Mouse (Mus musculus) MEL (cell line): ENCODE measurements around the gene Sipa1l2. TPM values are rescaled to one million over a fixed set of nuclear protein-coding genes. Genes with fewer than 3 reads are reported as not detected.

Experiments used
- DNase-seq: peaks from one replicate; pipeline ENCODE4 v3.0.0; 2011; ENCODE audit warnings: low read depth, low spot score
- H3K27ac ChIP-seq: 2 replicates; pipeline ENCODE4 v1.5.1; 2012; ENCODE audit warnings: low read depth, mild to moderate bottlenecking, control low read depth, low read length, moderate library complexity; ENCODE audit not compliant: control insufficient read depth
- H3K27me3 ChIP-seq, 2 experiments: fragments of 150-350 bp in 1 of 2; sonication (generic) in 1 of 2; 2 replicates each; pipeline ENCODE4 v1.6.1; 2012; ENCODE audit warnings: low read length in 2 of 2, mild to moderate bottlenecking in 2 of 2, improper control_type of control experiment in 1 of 2, moderate library complexity in 1 of 2; ENCODE audit not compliant: insufficient read depth in 2 of 2, control insufficient read depth in 1 of 2
- H3K36me3 ChIP-seq, 2 experiments: 2 replicates each; pipeline ENCODE4 v1.6.1; 2012 to 2014; ENCODE audit warnings: low read length in 2 of 2, improper control_type of control experiment in 1 of 2, inconsistent platforms in 1 of 2, mild to moderate bottlenecking in 1 of 2; ENCODE audit not compliant: insufficient read depth in 2 of 2, control insufficient read depth in 1 of 2
- H3K4me1 ChIP-seq, 2 experiments: fragments of 150-350 bp in 1 of 2; sonication (generic) in 1 of 2; 2 replicates each; pipeline ENCODE4 v1.6.1; 2012; ENCODE audit warnings: low read length in 2 of 2, improper control_type of control experiment in 1 of 2, mild to moderate bottlenecking in 1 of 2; ENCODE audit not compliant: insufficient read depth in 2 of 2, control insufficient read depth in 1 of 2
- H3K4me3 ChIP-seq, 2 experiments: fragments of 150-350 bp in 1 of 2; sonication (generic) in 1 of 2; 2 replicates each; pipeline ENCODE4 v1.5.1; 2012; ENCODE audit warnings: low read depth in 2 of 2, low read length in 2 of 2, mild to moderate bottlenecking in 2 of 2, moderate library complexity in 2 of 2, control low read depth in 1 of 2, improper control_type of control experiment in 1 of 2; ENCODE audit not compliant: control insufficient read depth in 1 of 2, insufficient read depth in 1 of 2
- H3K79me2 ChIP-seq: 2 replicates; pipeline ENCODE4 v1.6.1; 2012; ENCODE audit warnings: mild to moderate bottlenecking, low read length, moderate library complexity; ENCODE audit not compliant: control insufficient read depth, poor library complexity, insufficient read depth
- H3K9ac ChIP-seq: 2 replicates; pipeline ENCODE4 v1.6.1; 2012; ENCODE audit warnings: low read depth, mild to moderate bottlenecking, control low read depth, low read length, moderate library complexity; ENCODE audit not compliant: control insufficient read depth, poor library complexity, severe bottlenecking
- H3K9me3 ChIP-seq: fragments of 150-350 bp; sonication (generic); replicated peaks from 2 replicates; pipeline ENCODE4 v1.6.1; 2012; ENCODE audit warnings: mild to moderate bottlenecking, low read length, improper control_type of control experiment, moderate library complexity; ENCODE audit not compliant: insufficient read depth
- CHD1 ChIP-seq: IDR thresholded peaks from 2 replicates; pipeline ENCODE4 v1.6.1; 2012; ENCODE audit warnings: low read depth, mild to moderate bottlenecking, inconsistent platforms, low read length, improper control_type of control experiment
- ELF1 ChIP-seq: IDR thresholded peaks from 2 replicates; pipeline ENCODE4 v1.6.1; 2014; ENCODE audit warnings: low read depth, mild to moderate bottlenecking, inconsistent platforms, low read length, improper control_type of control experiment, moderate library complexity
- JUND ChIP-seq: IDR thresholded peaks from 2 replicates; pipeline ENCODE4 v1.6.1; 2011; ENCODE audit warnings: low read depth, mild to moderate bottlenecking, improper control_type of control experiment, low read length
- MAFK ChIP-seq: IDR thresholded peaks from 2 replicates; pipeline ENCODE4 v1.6.1; 2011; ENCODE audit warnings: low read depth, mild to moderate bottlenecking, low read length, improper control_type of control experiment, borderline replicate concordance
- MAX ChIP-seq: IDR thresholded peaks from 2 replicates; pipeline ENCODE4 v1.6.1; 2011; ENCODE audit warnings: low read length, improper control_type of control experiment
- MAZ ChIP-seq: IDR thresholded peaks from 2 replicates; pipeline ENCODE4 v1.6.1; 2012; ENCODE audit warnings: low read depth, mild to moderate bottlenecking, inconsistent platforms, low read length, improper control_type of control experiment
- MEF2A ChIP-seq: IDR thresholded peaks from 2 replicates; pipeline ENCODE4 v1.6.1; 2014; ENCODE audit warnings: low read depth, mild to moderate bottlenecking, inconsistent platforms, low read length, improper control_type of control experiment; ENCODE audit not compliant: poor library complexity, insufficient replicate concordance, severe bottlenecking; ENCODE audit errors: extremely low read depth
- MYB ChIP-seq: IDR thresholded peaks from 2 replicates; pipeline ENCODE4 v1.6.1; 2011; ENCODE audit warnings: mild to moderate bottlenecking, low read depth, low read length, improper control_type of control experiment
- POLR2A ChIP-seq, 2 experiments: IDR thresholded peaks; 2 replicates each; pipeline ENCODE4 v1.6.1; 2011 to 2012; ENCODE audit warnings: low read length in 2 of 2, mild to moderate bottlenecking in 2 of 2, control low read depth in 1 of 2, improper control_type of control experiment in 1 of 2, low read depth in 1 of 2, moderate library complexity in 1 of 2; ENCODE audit not compliant: control insufficient read depth in 1 of 2, insufficient read depth in 1 of 2, poor library complexity in 1 of 2
- RAD21 ChIP-seq: IDR thresholded peaks from 2 replicates; pipeline ENCODE4 v1.6.1; 2011; ENCODE audit warnings: mild to moderate bottlenecking, low read depth, low read length, improper control_type of control experiment
- RCOR1 ChIP-seq: IDR thresholded peaks from 2 replicates; pipeline ENCODE4 v1.6.1; 2012; ENCODE audit warnings: low read depth, mild to moderate bottlenecking, inconsistent platforms, low read length, improper control_type of control experiment
- TBP ChIP-seq: IDR thresholded peaks from 2 replicates; pipeline ENCODE4 v1.8.0; 2011; ENCODE audit warnings: low read depth, low read length, improper control_type of control experiment
- TCF12 ChIP-seq: IDR thresholded peaks from 2 replicates; pipeline ENCODE4 v1.6.1; 2014; ENCODE audit warnings: low read depth, mild to moderate bottlenecking, inconsistent platforms, low read length, improper control_type of control experiment, moderate library complexity
- USF2 ChIP-seq, 2 experiments: IDR thresholded peaks; 2 replicates each; pipeline ENCODE4 v1.6.1; 2011 to 2012; ENCODE audit warnings: improper control_type of control experiment in 2 of 2, low read length in 2 of 2, borderline replicate concordance in 1 of 2, inconsistent platforms in 1 of 2, low read depth in 1 of 2, mild to moderate bottlenecking in 1 of 2; ENCODE audit not compliant: insufficient read depth in 1 of 2
- ZKSCAN1 ChIP-seq: IDR thresholded peaks from 2 replicates; pipeline ENCODE4 v1.6.1; 2012; ENCODE audit warnings: low read depth, mild to moderate bottlenecking, inconsistent platforms, low read length, improper control_type of control experiment, moderate library complexity
- polyA plus RNA-seq, 2 experiments: library from polyadenylated mRNA; stranded (reverse) in 1 of 2; unstranded in 1 of 2; fragments of >175 nt in 1 of 2; fragments of >200 nt in 1 of 2; gene quantifications; 2 replicates each; pipeline versions ENCODE4 v1.2.1 to v1.2.4; 2012; ENCODE audit warnings: low replicate concordance in 2 of 2, low read depth in 1 of 2; ENCODE audit not compliant: insufficient read length in 2 of 2, insufficient read depth in 1 of 2, missing spikeins in 1 of 2
- total RNA-seq: library from RNA; depleted of rRNA; stranded (reverse); fragments of 300-350 nt; gene quantifications from 2 replicates; pipeline ENCODE4 v1.2.3, GENCODE M21; 2012

Gene Sipa1l2
- total and polyA plus RNA-seq, 3 experiments: not detected

DNA sequence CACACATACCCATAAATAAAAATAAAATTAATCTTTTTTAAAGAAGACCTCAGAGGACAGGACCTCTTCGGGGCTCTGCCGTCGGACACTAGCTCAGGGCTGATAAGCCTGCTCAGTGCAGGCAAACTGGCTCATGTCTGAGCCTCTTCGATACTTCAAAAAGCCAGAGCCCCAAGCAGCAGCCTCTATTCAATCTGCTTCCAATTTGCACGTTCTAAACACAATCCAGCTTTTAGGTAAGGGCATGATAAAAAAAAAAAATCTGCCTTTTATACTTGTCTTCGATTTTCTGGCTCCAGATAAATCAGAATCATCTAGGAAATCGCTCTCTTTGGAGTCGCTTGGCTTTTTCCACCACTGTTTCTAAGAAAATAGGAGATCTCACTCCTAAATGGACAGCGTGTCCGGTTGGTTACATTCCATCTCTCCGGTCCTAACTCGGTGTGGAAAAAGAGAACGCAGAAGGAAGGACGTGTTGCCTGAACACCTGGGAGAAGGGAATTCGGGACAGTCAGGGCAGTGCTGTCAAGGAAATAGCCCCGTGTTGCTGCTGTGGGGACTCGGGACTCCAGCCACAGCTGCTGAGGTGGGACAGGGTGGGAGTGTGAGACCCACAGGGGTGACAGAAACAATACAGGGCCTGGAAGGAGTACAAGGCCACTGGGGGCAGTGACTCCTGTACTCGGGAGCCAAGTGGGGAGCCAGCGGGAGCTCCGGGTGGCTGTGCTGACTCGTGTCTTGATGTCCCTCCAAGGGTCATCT is 42.4 kb upstream of the Sipa1l2 start:
- H3K36me3 ChIP-seq: no peaks in the 10 kb centered on the region
- no peak for DNase-seq
- H3K27me3 ChIP-seq: no peaks in the 10 kb centered on the region
- H3K4me3 ChIP-seq: no peak overlapping the region
- TF ChIP-seq ZKSCAN1: no peak
- TF ChIP-seq TBP: no peak
- TF ChIP-seq USF2 (IDR thresholded peaks at IDR 0.05; ENCODE audit: borderline replicate concordance in 1 of 2, insufficient read depth in 1 of 2, low read depth in 1 of 2, low read length in 2 of 2): no peak
- no peak for TF ChIP-seq TCF12
- TF ChIP-seq MEF2A: no peak
- TF ChIP-seq ELF1: no peak
- TF ChIP-seq MAX: no peak
- no peak for TF ChIP-seq RAD21
- TF ChIP-seq MAFK: no peak
- no peak for TF ChIP-seq POLR2A (IDR thresholded peaks at IDR 0.05; ENCODE audit: control insufficient read depth in 1 of 2, insufficient read depth in 1 of 2, low read depth in 1 of 2, low read length in 2 of 2, poor library complexity in 1 of 2)
- TF ChIP-seq RCOR1: no peak
- no peak for TF ChIP-seq MAZ
- TF ChIP-seq JUND: no peak
- no peak for TF ChIP-seq CHD1
- no peak overlapping the region for H3K27ac ChIP-seq
- no peaks in the 10 kb centered on the region for H3K4me1 ChIP-seq
- H3K9me3 ChIP-seq: no peaks in the 10 kb centered on the region
- no peaks in the 10 kb centered on the region for H3K79me2 ChIP-seq
- H3K9ac ChIP-seq: no peak overlapping the region

DNA sequence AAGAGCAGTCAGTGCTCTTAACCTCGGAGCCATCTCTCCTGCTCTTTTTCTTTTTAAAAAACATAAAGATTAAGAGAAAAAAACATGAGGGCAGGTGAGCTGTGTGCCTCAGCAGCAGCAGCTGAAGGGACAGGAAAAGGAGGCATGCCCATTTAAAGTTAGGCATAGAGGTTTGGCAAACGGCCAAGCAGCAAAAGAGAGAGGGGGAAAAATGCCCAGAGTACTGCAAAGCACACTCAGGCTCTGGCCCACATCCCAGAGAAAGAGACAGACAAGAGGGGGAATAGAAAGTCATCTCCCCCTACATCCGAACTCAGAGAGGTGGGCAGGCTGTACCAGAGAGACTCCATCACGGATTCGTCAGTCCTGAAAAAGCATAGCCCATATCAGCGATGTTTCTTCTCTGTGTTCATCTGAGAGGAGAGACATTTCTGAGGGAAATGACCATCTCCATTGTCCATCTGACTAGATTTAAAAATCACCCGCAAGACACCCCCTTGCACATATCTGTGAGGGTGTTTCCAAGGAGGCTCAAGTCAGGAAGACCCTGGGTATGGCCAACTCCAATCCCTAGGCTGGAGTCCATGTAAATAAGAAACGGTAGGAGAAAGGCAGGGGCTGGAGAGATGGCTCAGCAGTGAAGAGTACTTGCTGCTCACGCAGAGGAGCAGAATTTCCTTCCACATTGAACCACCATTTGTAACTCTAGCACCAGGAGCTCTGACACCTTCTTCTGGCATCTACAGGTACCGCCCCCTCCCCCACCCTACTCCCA is 41.6 kb upstream of the Sipa1l2 start:
- Histone ChIP-seq H3K4me3 (no peak overlapping the region), H3K36me3 (no peaks in the 10 kb centered on the region), H3K9me3 (no peaks in the 10 kb centered on the region), H3K27me3 (no peaks in the 10 kb centered on the region), H3K9ac (no peak overlapping the region), H3K79me2 (no peaks in the 10 kb centered on the region), H3K4me1 (no peaks in the 10 kb centered on the region), H3K27ac (no peak overlapping the region)
- no peak for DNase-seq
- TF ChIP-seq MYB: no peak
